Mouse (Mus musculus): ENCODE data around the gene Hjurp. TPM values are rescaled to one million over a fixed set of nuclear protein-coding genes. Genes with fewer than 3 reads are reported as not detected.

The Hjurp gene
- total and polyA plus RNA-seq, 2 experiments: 32.8 to 90.1 TPM

DNA sequence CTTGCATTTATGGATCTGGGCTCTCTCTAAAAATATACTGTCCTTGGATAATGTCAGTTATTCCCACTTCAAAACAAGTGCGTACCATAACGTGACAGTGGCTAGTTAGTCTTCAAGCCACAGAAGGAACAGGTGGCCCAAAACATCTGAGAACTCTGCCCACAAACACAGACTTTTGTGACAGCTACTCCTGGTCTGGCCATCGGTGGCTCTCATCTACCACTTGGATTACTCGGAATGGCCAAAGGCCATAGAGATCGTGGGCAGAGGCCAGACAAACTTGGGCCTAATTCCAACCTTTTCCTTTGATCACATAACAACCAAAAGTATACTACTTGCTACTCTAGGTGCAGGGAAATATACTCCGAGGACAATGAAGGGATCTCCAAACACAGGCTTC, 9.4 kb downstream of the Hjurp start:
- 28% methylated on average over 6 of the region's 6 CpGs for WGBS
- no peak overlapping the region for H3K4me3 ChIP-seq (ENCODE audit: insufficient read depth, low read depth, low read length)

DNA sequence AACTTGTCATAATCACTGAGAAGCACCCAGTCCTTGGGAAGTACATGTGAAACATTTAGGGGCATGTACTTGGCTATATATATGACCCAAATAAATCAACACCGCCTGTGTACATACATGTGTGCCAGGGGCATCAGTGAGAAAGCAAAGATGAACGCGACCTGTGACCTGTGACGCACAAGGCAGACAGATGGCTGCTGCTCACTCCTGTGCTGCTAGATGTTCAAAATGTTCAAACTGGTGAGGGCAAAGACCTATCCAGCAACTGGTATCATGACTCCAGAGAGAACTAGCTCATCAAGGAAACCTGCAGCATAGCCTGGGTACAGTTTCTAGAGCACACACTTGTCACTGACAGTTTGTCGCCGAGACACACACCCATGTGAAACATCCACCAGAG, 9.9 kb downstream of the Hjurp start:
- H3K4me1 ChIP-seq (ENCODE audit: control insufficient read depth, insufficient read depth, low read length): peaks cover 28% of the 10 kb centered on the region
- peak overlapping the region; percentile 43 for H3K27ac ChIP-seq (replicated peaks; ENCODE audit: insufficient read depth, low read depth, low read length)
- peak; percentile 91 for DNase-seq (ENCODE audit: extremely low read depth, low read depth, low spot score)
- H3K9ac ChIP-seq (ENCODE audit: low read depth, low read length): peak overlapping the region; percentile 1; the same call in 1 of the 2 replicates
- TF ChIP-seq POLR2A (IDR thresholded peaks at IDR 0.05; ENCODE audit: extremely low read depth, insufficient read depth, low read length) (no peak), CTCF (IDR thresholded peaks at IDR 0.05; ENCODE audit: low read depth, low read length) (no peak)
- peaks cover 60% of the 10 kb centered on the region for H3K36me3 ChIP-seq (ENCODE audit: control insufficient read depth, insufficient read depth, low read length)
- peaks cover 12% of the 10 kb centered on the region; the same call in 1 of the 2 replicates for H3K79me2 ChIP-seq (ENCODE audit: control insufficient read depth, insufficient read depth, low read length)
- H3K4me3 ChIP-seq (ENCODE audit: insufficient read depth, low read depth, low read length): no peak overlapping the region
- H3K27me3 ChIP-seq (ENCODE audit: control insufficient read depth, insufficient read depth, low read length): no peaks in the 10 kb centered on the region
- 75% methylated on average over 6 of the region's 6 CpGs for WGBS

More for the DNA sequence above, 9.4 kb downstream of the Hjurp start:
- no peak overlapping the region for H3K9ac ChIP-seq (ENCODE audit: low read depth, low read length)
- peaks cover 28% of the 10 kb centered on the region for H3K4me1 ChIP-seq (ENCODE audit: control insufficient read depth, insufficient read depth, low read length)
- TF ChIP-seq CTCF (IDR thresholded peaks at IDR 0.05; ENCODE audit: low read depth, low read length) (no peak), POLR2A (IDR thresholded peaks at IDR 0.05; ENCODE audit: extremely low read depth, insufficient read depth, low read length) (no peak)
- peaks cover 12% of the 10 kb centered on the region; the same call in 1 of the 2 replicates for H3K79me2 ChIP-seq (ENCODE audit: control insufficient read depth, insufficient read depth, low read length)
- H3K27ac ChIP-seq (replicated peaks; ENCODE audit: insufficient read depth, low read depth, low read length): peak overlapping the region; percentile 43
- no peaks in the 10 kb centered on the region for H3K27me3 ChIP-seq (ENCODE audit: control insufficient read depth, insufficient read depth, low read length)
- peaks cover 56% of the 10 kb centered on the region for H3K36me3 ChIP-seq (ENCODE audit: control insufficient read depth, insufficient read depth, low read length)
- DNase-seq (ENCODE audit: extremely low read depth, low read depth, low spot score): peak; percentile 100

DNA sequence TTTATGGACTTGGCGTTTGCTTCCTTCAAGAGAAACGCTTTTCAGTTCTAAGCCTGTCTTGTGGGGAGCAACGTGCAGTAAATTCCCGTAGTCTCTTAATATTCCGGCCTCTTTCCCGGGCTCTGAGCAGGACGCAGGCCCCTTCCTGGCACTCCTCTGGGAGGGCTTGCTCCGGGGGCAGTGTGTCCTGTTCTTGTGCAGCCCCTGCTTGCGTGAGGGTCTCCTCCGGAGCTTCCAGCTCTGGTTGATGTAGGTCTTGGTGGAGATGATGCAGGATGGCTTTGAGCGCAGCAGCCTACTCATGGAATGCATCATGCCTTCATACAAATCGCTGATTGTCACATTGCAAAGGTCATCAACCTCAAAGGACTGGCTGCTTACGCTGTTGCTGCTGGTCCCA, 11.3 kb downstream of the Hjurp start:
- H3K4me1 ChIP-seq (ENCODE audit: control insufficient read depth, insufficient read depth, low read length): peaks cover 27% of the 10 kb centered on the region
- no peak overlapping the region for H3K27ac ChIP-seq (replicated peaks; ENCODE audit: insufficient read depth, low read depth, low read length)
- H3K79me2 ChIP-seq (ENCODE audit: control insufficient read depth, insufficient read depth, low read length): peaks cover 12% of the 10 kb centered on the region; the same call in 1 of the 2 replicates
- H3K9ac ChIP-seq (ENCODE audit: low read depth, low read length): no peak overlapping the region
- no peak for DNase-seq (ENCODE audit: extremely low read depth, low read depth, low spot score)
- TF ChIP-seq CTCF (IDR thresholded peaks at IDR 0.05; ENCODE audit: low read depth, low read length) (no peak), POLR2A (IDR thresholded peaks at IDR 0.05; ENCODE audit: extremely low read depth, insufficient read depth, low read length) (no peak)
- H3K27me3 ChIP-seq (ENCODE audit: control insufficient read depth, insufficient read depth, low read length): no peaks in the 10 kb centered on the region
- H3K4me3 ChIP-seq (ENCODE audit: insufficient read depth, low read depth, low read length): no peak overlapping the region
- WGBS: 89% methylated on average over 13 of the region's 13 CpGs
- peaks cover 60% of the 10 kb centered on the region for H3K36me3 ChIP-seq (ENCODE audit: control insufficient read depth, insufficient read depth, low read length)

DNA sequence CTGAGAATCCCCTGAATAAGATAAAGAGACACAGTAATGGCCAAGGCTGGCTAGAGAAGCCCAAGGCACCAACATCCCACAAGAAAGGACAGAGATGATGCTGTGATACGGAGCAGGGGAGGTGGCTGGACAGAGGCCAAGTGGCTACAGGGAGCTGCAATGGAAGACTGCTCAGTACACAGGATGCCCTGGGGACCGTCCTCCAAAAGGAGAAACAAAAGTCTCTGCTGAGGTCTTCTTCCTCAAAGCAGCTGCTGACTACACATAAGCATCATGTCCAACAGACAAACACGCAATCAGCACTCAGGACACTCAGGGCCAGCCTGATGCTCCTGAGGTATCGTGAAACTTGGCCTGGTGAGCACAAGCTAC, 12.6 kb downstream of the Hjurp start:
- no peak overlapping the region for H3K9ac ChIP-seq (ENCODE audit: low read depth, low read length)
- H3K4me3 ChIP-seq (ENCODE audit: insufficient read depth, low read depth, low read length): no peak overlapping the region
- TF ChIP-seq CTCF (IDR thresholded peaks at IDR 0.05; ENCODE audit: low read depth, low read length): no peak
- TF ChIP-seq POLR2A (IDR thresholded peaks at IDR 0.05; ENCODE audit: extremely low read depth, insufficient read depth, low read length): no peak
- peaks cover 12% of the 10 kb centered on the region; the same call in 1 of the 2 replicates for H3K79me2 ChIP-seq (ENCODE audit: control insufficient read depth, insufficient read depth, low read length)
- H3K36me3 ChIP-seq (ENCODE audit: control insufficient read depth, insufficient read depth, low read length): peaks cover 60% of the 10 kb centered on the region
- no peak overlapping the region for H3K27ac ChIP-seq (replicated peaks; ENCODE audit: insufficient read depth, low read depth, low read length)
- WGBS: 72% methylated on average over 4 of the region's 4 CpGs
- DNase-seq (ENCODE audit: extremely low read depth, low read depth, low spot score): no peak
- peaks cover 33% of the 10 kb centered on the region for H3K4me1 ChIP-seq (ENCODE audit: control insufficient read depth, insufficient read depth, low read length)
- H3K27me3 ChIP-seq (ENCODE audit: control insufficient read depth, insufficient read depth, low read length): no peaks in the 10 kb centered on the region

DNA sequence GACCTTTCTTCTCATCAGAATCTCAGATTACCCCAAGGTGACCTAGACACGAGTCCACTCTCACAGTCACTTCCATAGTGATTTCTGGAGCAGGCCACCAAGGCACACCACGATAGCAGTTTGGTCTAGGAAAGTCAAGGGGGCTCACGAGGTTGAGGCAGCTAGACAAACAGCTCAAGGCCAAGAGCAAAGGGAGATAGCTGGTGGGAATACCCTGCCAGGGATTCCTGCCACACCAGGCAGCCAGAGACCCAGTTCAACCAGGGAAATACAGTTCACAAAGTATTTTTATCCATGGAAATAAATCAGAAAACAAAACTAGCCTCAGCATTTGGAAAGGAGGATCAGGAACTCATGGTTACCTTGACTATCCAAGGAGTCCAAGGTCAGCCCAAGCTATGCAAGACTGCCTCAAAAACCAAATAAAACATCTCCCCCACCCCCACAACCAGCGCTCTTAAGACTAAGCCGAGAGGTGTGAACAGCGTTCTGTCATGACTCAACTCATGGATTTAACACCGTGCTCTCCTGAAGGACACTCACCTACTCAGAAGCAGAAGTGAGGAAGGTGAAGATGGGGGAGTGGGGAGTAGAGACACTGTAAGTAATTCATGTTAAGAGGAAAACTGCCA, 13.1 kb downstream of the Hjurp start:
- no peaks in the 10 kb centered on the region for H3K27me3 ChIP-seq (ENCODE audit: control insufficient read depth, insufficient read depth, low read length)

DNA sequence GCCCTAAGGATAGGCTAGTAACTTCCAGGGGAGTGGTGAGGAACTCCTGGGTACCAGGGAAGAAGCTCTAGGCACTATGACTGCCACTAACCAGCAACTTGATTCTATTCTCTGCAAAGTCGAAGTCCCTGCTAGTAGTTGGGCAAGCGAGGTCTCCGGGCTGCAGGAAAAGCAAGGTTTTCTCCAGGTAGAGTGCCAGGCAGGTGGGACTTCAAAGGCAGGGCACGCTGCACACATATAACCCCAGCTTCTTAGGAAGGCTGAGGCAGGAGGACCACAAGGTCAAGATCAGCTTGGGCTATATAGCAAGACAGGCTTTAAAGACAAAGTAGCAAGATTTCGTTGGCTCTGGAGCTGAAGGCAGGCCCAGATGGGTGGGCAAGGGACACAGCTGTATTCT, 13.7 kb downstream of the Hjurp start:
- DNase-seq (ENCODE audit: extremely low read depth, low read depth, low spot score): no peak
- Histone ChIP-seq H3K4me1 (ENCODE audit: control insufficient read depth, insufficient read depth, low read length) (peaks cover 32% of the 10 kb centered on the region), H3K4me3 (ENCODE audit: insufficient read depth, low read depth, low read length) (no peak overlapping the region), H3K27ac (replicated peaks; ENCODE audit: insufficient read depth, low read depth, low read length) (no peak overlapping the region), H3K79me2 (ENCODE audit: control insufficient read depth, insufficient read depth, low read length) (peaks cover 12% of the 10 kb centered on the region; the same call in 1 of the 2 replicates), H3K9ac (ENCODE audit: low read depth, low read length) (no peak overlapping the region), H3K36me3 (ENCODE audit: control insufficient read depth, insufficient read depth, low read length) (peaks cover 53% of the 10 kb centered on the region), H3K27me3 (ENCODE audit: control insufficient read depth, insufficient read depth, low read length) (no peaks in the 10 kb centered on the region)
- WGBS: 89% methylated on average over 5 of the region's 5 CpGs
- TF ChIP-seq CTCF (IDR thresholded peaks at IDR 0.05; ENCODE audit: low read depth, low read length) (no peak), POLR2A (IDR thresholded peaks at IDR 0.05; ENCODE audit: extremely low read depth, insufficient read depth, low read length) (no peak)

More for the DNA sequence above, 13.1 kb downstream of the Hjurp start:
- DNase-seq (ENCODE audit: extremely low read depth, low read depth, low spot score): no peak
- no peak overlapping the region for H3K27ac ChIP-seq (replicated peaks; ENCODE audit: insufficient read depth, low read depth, low read length)
- H3K36me3 ChIP-seq (ENCODE audit: control insufficient read depth, insufficient read depth, low read length): peaks cover 58% of the 10 kb centered on the region
- TF ChIP-seq POLR2A (IDR thresholded peaks at IDR 0.05; ENCODE audit: extremely low read depth, insufficient read depth, low read length): no peak
- no peak for TF ChIP-seq CTCF (IDR thresholded peaks at IDR 0.05; ENCODE audit: low read depth, low read length)
- no peak overlapping the region for H3K9ac ChIP-seq (ENCODE audit: low read depth, low read length)
- no peak overlapping the region for H3K4me3 ChIP-seq (ENCODE audit: insufficient read depth, low read depth, low read length)
- 82% methylated on average over 7 of the region's 7 CpGs for WGBS
- peaks cover 33% of the 10 kb centered on the region for H3K4me1 ChIP-seq (ENCODE audit: control insufficient read depth, insufficient read depth, low read length)
- H3K79me2 ChIP-seq (ENCODE audit: control insufficient read depth, insufficient read depth, low read length): peaks cover 12% of the 10 kb centered on the region; the same call in 1 of the 2 replicates

Data from liver, adult 2 months (tissue).